Mouse (Mus musculus): ENCODE results near the gene Col5a2.

DNA sequence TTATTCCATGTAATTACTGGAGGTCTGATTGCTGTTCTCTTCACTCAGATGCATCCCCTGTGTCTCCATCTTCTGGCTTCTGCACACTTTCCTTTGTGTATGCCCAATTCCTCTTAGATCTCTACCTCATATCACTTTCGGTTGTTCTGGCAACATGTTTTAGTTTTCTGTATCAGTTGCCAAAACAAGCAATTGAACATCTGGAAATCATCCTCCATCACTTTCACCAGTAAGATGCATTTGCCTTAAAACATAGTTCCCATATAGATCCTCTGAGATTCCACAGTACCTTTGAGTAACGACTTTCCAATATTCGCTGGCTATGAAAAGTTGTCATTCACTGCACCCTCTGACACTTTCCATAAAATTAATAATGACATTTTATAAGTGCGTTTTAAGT, 20.1 kb downstream of the Col5a2 start:
- TF ChIP-seq CTCF (IDR thresholded peaks at IDR 0.05 in 2 of 3, conservative IDR thresholded peaks at IDR 0.05 in 1 of 3; ENCODE audit: control insufficient read depth in 1 of 3, insufficient read depth in 1 of 3, low read depth in 2 of 3, low read length in 3 of 3, poor library complexity in 1 of 3, severe bottlenecking in 1 of 3) = no peak
- no peak for TF ChIP-seq E2F4 (IDR thresholded peaks at IDR 0.05; ENCODE audit: borderline replicate concordance, low read depth, low read length)
- TF ChIP-seq POLR2A (IDR thresholded peaks at IDR 0.05; ENCODE audit: control insufficient read depth in 1 of 2, insufficient read depth in 1 of 2, low read depth in 1 of 2, low read length in 2 of 2, poor library complexity in 1 of 2) = no peak
- TF ChIP-seq ZNF384 (IDR thresholded peaks at IDR 0.05; ENCODE audit: low read depth, low read length) = no peak

Measured in MEL (cell line).